Mouse (Mus musculus) thymus, postnatal 10 days (tissue): ENCODE measurements around the gene Sis.

ENCODE experiments used
- DNase-seq, 2 experiments: peaks; one replicate each; pipeline ENCODE4 v3.0.0; 2021; ENCODE audit warnings: low spot score in 2 of 2

Gene Sis

DNA sequence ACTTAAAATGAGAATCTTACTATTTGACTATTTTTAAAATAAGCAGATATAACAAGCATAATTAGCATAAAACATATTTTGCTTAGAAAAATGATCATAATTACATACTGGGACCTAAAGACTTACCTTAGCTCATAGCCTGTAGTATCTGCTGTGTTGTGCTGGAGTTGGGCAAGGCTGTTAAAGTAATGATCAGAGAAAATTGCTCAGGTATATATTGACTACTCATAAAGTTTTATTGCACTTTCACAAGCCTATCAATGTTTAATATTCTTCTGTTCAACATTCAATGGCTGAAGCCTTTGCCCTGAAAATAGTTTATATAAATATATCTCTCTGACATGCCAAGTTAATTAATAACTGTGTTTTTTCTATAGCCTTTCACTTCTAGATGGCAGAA is at the start of gene Sis:
Sis (minus strand) TSS at position 189 of the 400 bp plus-strand sequence.
- DNase-seq = no peak

DNA sequence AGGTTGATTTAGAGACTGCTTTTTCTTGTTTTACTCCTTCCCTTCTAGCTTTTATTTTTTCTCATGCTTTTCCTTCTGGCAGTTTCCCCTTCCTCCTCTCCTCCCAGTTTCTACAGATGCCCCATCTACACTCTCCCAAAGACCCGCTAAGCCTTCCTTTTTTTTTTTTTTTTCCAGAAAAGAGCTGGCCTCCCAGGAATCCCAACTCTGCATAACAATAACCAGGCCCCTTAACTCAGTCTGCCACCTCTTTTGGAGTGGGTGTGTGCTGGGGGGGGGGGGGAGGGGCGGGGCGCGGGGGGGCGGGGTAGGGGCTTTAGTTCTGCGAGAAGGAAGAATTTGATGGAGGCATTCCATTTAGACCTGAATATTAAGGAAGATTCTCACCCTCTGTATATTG is 38.4 kb upstream of the Sis start:
- DNase-seq = no peak

GRCm38 (mm10) chr3:73002933-73003696 is 35.5 kb upstream of the Sis start:
- no peak for DNase-seq

- DNase-seq = no peak
Observed at GRCm38 (mm10) chr3:72997517-72997916, 29.9 kb upstream of the Sis start.

GRCm38 (mm10) chr3:72990992-72991391 is 23.3 kb upstream of the Sis start:
- DNase-seq = no peak

GRCm38 (mm10) chr3:72976602-72977001 is 8.9 kb upstream of the Sis start:
- no peak for DNase-seq

DNA sequence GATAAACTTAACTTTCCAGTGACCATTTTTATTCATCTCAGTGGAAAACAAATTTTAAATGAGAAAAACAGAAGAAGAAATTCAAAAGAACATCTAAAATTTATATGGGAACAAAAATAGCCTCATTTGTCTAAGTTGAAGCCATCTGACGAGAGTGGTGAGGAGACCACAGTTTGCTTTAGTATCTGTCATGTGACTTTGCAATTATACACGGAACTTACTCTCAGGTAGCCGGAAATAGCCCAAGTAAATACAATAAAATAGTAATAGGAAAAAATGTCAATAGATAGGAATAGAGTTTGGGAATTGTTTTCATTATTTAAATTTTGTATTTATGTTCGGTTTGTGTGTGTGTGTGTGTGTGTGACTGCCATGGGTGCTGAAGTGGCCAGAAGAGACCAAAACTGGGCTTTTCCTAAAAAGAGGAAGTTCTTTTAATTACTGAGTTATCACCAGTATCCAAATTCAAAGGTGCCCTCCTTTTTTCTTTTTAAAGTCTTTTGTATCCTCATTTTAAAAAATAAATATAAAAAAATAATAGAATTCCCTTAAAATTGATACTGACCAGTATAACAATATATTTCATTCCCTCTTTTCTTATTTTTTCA is 48.6 kb downstream of the Sis start:
- DNase-seq = no peak

DNA sequence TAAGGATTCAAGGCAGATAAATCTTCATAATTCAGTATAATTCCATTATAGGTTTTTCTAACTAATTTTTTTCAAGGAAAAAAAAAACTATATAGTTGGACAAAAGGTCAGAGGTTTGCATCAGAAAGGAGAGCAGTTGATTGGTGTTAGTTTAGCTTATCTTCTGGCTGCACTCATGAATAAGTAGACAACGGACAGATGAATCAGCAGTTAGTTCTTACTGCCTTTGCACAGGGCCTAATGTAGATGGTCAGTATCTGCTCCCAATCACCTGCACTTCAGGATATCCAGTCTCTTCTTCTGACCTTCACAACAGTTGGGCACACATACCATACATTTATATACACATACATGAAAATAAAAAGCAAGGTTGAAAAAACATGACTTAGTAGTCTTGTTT is 85.2 kb downstream of the Sis start:
- no peak for DNase-seq

DNA sequence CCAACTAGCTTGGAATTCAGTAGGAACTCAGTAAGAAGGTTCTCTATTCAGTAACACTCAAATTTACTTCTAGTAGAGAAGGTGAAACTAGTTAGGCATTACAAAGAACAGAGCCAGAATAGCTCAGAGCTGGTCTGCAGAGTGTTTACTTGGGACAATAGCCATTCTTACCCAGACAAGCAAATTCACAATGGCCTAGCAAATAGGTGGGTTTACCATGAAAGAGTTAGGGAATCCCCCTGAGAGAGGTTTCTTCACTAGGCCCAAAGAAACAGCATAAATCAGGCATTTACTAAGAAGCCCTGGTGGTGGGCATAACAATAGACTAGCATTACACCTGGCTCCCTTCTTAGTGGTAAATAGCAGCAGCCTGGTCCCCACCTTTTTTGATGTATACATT is 99.5 kb downstream of the Sis start:
- no peak for DNase-seq

DNA sequence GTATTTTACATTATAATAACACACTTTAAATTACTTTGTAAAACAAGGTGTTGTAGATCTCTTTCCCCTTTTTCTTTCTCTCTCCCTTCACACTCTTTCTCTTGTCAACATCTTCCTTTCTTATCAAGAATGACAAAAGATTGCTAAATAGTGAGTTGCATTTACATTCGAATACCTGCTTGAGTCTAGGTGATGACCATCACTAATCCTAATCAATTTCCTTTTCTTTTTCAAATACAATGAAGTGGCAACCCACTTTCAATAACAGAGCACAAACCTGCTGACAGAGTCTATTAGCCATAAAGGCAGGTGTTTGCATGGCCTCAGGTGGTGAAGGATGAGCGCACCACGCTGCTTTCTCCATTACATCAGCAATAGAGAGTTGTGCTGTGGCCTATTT is 108.9 kb downstream of the Sis start:
- DNase-seq = no peak

DNA sequence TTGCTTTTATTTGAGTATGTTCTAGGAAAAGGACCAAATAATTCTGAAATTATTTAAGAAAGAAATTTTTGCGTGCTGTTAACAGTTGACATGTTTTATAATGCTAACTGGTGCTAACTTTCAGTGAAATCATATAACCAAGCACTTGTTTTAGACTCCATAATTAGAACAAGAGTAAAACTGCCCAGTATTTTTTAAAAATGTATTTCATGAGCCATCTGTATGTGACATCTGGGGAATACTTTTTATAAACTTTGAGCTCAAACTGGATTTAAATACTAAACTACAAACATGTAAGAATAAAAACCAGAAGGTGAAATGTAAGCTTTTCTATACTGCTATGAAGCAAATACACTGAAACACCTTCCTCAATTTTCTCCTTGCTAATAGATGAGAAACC is 112.3 kb downstream of the Sis start:
- DNase-seq = no peak

- no peak for DNase-seq
Observed at GRCm38 (mm10) chr3:72840641-72841040, 127.0 kb downstream of the Sis start.
